Mouse (Mus musculus) limb, embryonic 12.5 days (tissue): ENCODE results near the gene Efhc1. TPM values are rescaled to one million over a fixed set of nuclear protein-coding genes. Genes with fewer than 3 reads are reported as not detected.

Experiments
- ATAC-seq: fragments of 200-750 bp; cut with Nextera tagmentation; 2 replicates; pipeline ENCODE4 v1.8.0; 2017; ENCODE audit warnings: low read depth, moderate TSS enrichment; ENCODE audit not compliant: insufficient number of reproducible peaks, insufficient read depth, low FRiP score, low TSS enrichment
- H3K27ac ChIP-seq: fragments of 300-500 bp; sonication (generic); 2 replicates; pipeline ENCODE4 v1.5.1; 2016; ENCODE audit warnings: mild to moderate bottlenecking, moderate library complexity
- H3K27me3 ChIP-seq: fragments of 300-500 bp; sonication (generic); 2 replicates; pipeline ENCODE4 v1.6.1; 2016; ENCODE audit warnings: mild to moderate bottlenecking, moderate library complexity
- H3K36me3 ChIP-seq: fragments of 300-500 bp; sonication (generic); 2 replicates; pipeline ENCODE4 v1.6.1; 2016; ENCODE audit warnings: mild to moderate bottlenecking, moderate library complexity
- H3K4me1 ChIP-seq: fragments of 300-500 bp; sonication (generic); replicated peaks from 2 replicates; pipeline ENCODE4 v1.6.1; 2016
- H3K4me2 ChIP-seq: fragments of 300-500 bp; sonication (generic); 2 replicates; pipeline ENCODE4 v1.6.1; 2016; ENCODE audit warnings: mild to moderate bottlenecking, moderate library complexity
- H3K4me3 ChIP-seq: fragments of 300-500 bp; sonication (generic); replicated peaks from 2 replicates; pipeline ENCODE4 v1.5.1; 2016; ENCODE audit warnings: mild to moderate bottlenecking
- H3K9ac ChIP-seq: fragments of 300-500 bp; sonication (generic); replicated peaks from 2 replicates; pipeline ENCODE4 v1.6.1; 2016; ENCODE audit warnings: mild to moderate bottlenecking, moderate library complexity
- H3K9me3 ChIP-seq: fragments of 300-500 bp; sonication (generic); 2 replicates; pipeline ENCODE4 v1.6.1; 2016; ENCODE audit warnings: mild to moderate bottlenecking, moderate library complexity
- WGBS: fragments of 180-500 bp; shearing (Covaris S2); methylation state at CpG from one replicate; pipeline ENCODE4 v1.1.7; 2016; 5-methylcytosine and 5-hydroxymethylcytosine counted together
- polyA plus RNA-seq: library from polyadenylated mRNA; unstranded; fragments of >200 nt; fragmentation: Nextera tagmentation; extraction: Ambion mirVana; gene quantifications from 2 replicates; pipeline ENCODE4 v1.2.1, GENCODE M21; 2016

The Efhc1 gene
- polyA plus RNA-seq, 1 experiment from 2014 or later = 2.2 TPM

- WGBS = 80% methylated on average over 6 of the region's 6 CpGs
- Histone ChIP-seq H3K27me3 (no peaks in the 10 kb centered on the region), H3K9me3 (no peaks in the 10 kb centered on the region), H3K4me1 (peaks cover 28% of the 10 kb centered on the region), H3K36me3 (peaks cover 5% of the 10 kb centered on the region; the same call in 1 of the 2 replicates), H3K4me3 (no peak overlapping the region), H3K27ac (no peak overlapping the region), H3K9ac (no peak overlapping the region), H3K4me2 (no peak overlapping the region)
- ATAC-seq = no peak
Measured at GRCm38 (mm10) chr1:21037881-21038601, 86.6 kb downstream of the Efhc1 start.

DNA sequence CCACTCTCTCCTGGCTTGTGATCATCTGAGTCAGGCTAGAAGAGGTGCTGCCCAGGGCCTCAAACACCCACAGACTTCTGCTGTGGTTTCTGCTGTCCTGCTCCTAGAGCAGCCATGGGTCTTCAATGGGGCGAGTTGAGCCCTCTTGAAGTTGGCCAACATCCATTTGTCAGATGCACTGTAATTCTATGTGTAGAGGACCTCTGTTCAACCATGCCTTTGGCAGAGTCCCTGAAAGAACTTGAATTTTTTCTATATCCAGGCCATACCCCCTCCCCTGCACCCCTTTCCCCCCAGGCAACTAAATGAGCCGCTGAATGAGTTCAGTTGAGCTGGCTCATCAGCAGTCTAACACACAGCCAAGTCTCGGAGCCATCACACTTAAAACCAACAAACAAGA is 88.1 kb downstream of the Efhc1 start:
- 87% methylated on average over 3 of the region's 3 CpGs for WGBS
- H3K9ac ChIP-seq = no peak overlapping the region
- H3K27me3 ChIP-seq = no peaks in the 10 kb centered on the region
- no peak overlapping the region for H3K4me3 ChIP-seq
- H3K36me3 ChIP-seq = peaks cover 5% of the 10 kb centered on the region; the same call in 1 of the 2 replicates
- H3K4me2 ChIP-seq = no peak overlapping the region
- ATAC-seq = no peak
- H3K9me3 ChIP-seq = no peaks in the 10 kb centered on the region
- H3K4me1 ChIP-seq = peaks cover 24% of the 10 kb centered on the region
- no peak overlapping the region for H3K27ac ChIP-seq

DNA sequence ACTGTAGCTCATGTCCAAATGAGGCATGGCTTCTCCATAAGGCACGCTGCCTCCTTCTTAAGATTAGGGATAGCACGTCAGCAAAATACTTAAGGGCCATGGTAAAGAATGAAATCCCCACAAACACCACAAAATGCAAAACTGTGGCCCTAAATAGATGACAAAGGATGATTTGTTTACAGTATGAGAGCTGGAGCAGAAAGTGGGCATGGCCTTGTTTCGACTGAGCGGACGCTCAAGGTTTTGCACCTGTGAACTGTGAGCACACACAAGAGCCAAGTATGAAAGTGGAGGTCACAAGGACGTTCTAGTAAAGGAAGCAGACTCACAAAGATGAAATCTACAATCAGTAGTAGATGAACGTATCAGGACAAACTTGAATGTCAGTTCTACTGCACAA is 88.7 kb downstream of the Efhc1 start:
- H3K4me3 ChIP-seq = no peak overlapping the region
- no peaks in the 10 kb centered on the region for H3K27me3 ChIP-seq
- no peaks in the 10 kb centered on the region for H3K9me3 ChIP-seq
- no peak overlapping the region for H3K4me2 ChIP-seq
- no peak for ATAC-seq
- no peak overlapping the region for H3K9ac ChIP-seq
- H3K36me3 ChIP-seq = no peaks in the 10 kb centered on the region; the same call in 1 of the 2 replicates
- peaks cover 24% of the 10 kb centered on the region for H3K4me1 ChIP-seq
- 94% methylated on average over 7 of the region's 7 CpGs for WGBS
- H3K27ac ChIP-seq = no peak overlapping the region

Other genes with a start within 250 kb of the Efhc1 start
- gene Il17a, start 220.7 kb upstream of the Efhc1 start, polyA plus RNA-seq = not detected in 2 replicates
- gene Il17f, start 161.0 kb upstream of the Efhc1 start, polyA plus RNA-seq = not detected in 2 replicates
- 171 and 195 TPM in 2 replicates for gene Mcm3, start 131.3 kb upstream of the Efhc1 start, polyA plus RNA-seq
- 6.7 and 7.5 TPM in 2 replicates for gene Paqr8, start 61.0 kb upstream of the Efhc1 start, polyA plus RNA-seq
- gene Tram2, start 127.6 kb downstream of the Efhc1 start, polyA plus RNA-seq = 6.5 and 7.3 TPM in 2 replicates